Mouse (Mus musculus) ES-Bruce4 (cell line): Measurements from ENCODE around the gene Dynll2. TPM values are rescaled to one million over a fixed set of nuclear protein-coding genes. Genes with fewer than 3 reads are reported as not detected.

Experiments used
- H3K27ac ChIP-seq: 2 replicates; pipeline ENCODE4 v1.5.1; 2012; ENCODE audit warnings: low read length, inconsistent platforms; ENCODE audit not compliant: insufficient read depth
- H3K27me3 ChIP-seq: 2 replicates; pipeline ENCODE4 v1.6.1; 2012; ENCODE audit warnings: mild to moderate bottlenecking, low read length, inconsistent platforms; ENCODE audit not compliant: control insufficient read depth, poor library complexity, insufficient read depth, severe bottlenecking
- H3K36me3 ChIP-seq: 2 replicates; pipeline ENCODE4 v1.6.1; 2012; ENCODE audit warnings: inconsistent platforms, mild to moderate bottlenecking, low read length, moderate library complexity; ENCODE audit not compliant: control insufficient read depth, poor library complexity, insufficient read depth, severe bottlenecking
- H3K4me1 ChIP-seq: one replicate; pipeline ENCODE4 v1.8.1; 2011; ENCODE audit warnings: low read length; ENCODE audit not compliant: control insufficient read depth, insufficient read depth
- H3K4me3 ChIP-seq: 2 replicates; pipeline ENCODE4 v1.5.1; 2011; ENCODE audit warnings: low read depth, mild to moderate bottlenecking, low read length
- H3K9ac ChIP-seq: 2 replicates; pipeline ENCODE4 v1.6.1; 2012; ENCODE audit warnings: low read depth, mild to moderate bottlenecking, inconsistent platforms; ENCODE audit not compliant: poor library complexity, severe bottlenecking
- H3K9me3 ChIP-seq: replicated peaks from 2 replicates; pipeline ENCODE4 v1.6.1; 2012; ENCODE audit warnings: mild to moderate bottlenecking, low read length, inconsistent platforms; ENCODE audit not compliant: control insufficient read depth, poor library complexity, insufficient read depth, severe bottlenecking
- CTCF ChIP-seq: IDR thresholded peaks from one replicate; pipeline ENCODE4 v1.8.1; 2011; ENCODE audit warnings: low read depth, low read length
- EP300 ChIP-seq: IDR thresholded peaks from 2 replicates; pipeline ENCODE4 v1.6.1; 2011; ENCODE audit warnings: low read depth, low read length; ENCODE audit not compliant: insufficient read depth
- POLR2A ChIP-seq: IDR thresholded peaks from one replicate; pipeline ENCODE4 v1.8.1; 2011; ENCODE audit warnings: low read length; ENCODE audit not compliant: insufficient read depth
- polyA plus RNA-seq: library from polyadenylated mRNA; stranded (reverse); fragments of >200 nt; gene quantifications from 2 replicates; pipeline ENCODE4 v1.2.4, GENCODE M21; 2011; ENCODE audit warnings: low read depth; ENCODE audit not compliant: missing spikeins, insufficient read depth, insufficient read length

Dynll2 gene
- polyA plus RNA-seq, 1 experiment: 130 TPM

- Histone ChIP-seq H3K9ac (no peak overlapping the region), H3K9me3 (no peaks in the 10 kb centered on the region), H3K27ac (no peak overlapping the region), H3K36me3 (no peaks in the 10 kb centered on the region), H3K27me3 (no peaks in the 10 kb centered on the region), H3K4me3 (no peak overlapping the region), H3K4me1 (peaks cover 2% of the 10 kb centered on the region)
- no peak for TF ChIP-seq POLR2A
- no peak for TF ChIP-seq EP300
- no peak for TF ChIP-seq CTCF
These were observed 25.4 kb upstream of the Dynll2 start for GRCm38 (mm10) chr11:88012621-88013244.

DNA sequence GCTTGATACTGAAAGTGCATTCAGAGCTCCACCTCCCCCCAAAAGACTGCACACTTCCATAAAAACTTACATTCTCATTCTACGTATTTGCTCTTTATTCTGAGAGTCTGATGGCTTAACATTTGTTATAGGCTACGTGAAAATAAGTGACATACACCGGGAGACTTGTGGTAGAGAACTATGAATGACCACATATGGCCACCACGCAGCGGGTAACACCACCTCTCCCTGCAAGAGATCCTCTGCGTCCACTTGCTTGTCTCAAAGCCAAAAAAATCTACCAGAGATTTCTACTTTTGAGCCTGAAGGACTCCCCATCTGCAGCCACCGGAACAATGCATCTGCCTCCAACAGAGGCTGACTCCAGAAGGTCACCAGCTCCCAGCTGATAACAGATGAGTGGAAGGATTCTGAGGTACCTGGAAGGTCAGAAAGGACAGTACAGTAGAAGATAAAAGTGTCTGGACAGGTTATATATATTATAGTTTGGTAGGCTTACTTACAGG is 24.6 kb upstream of the Dynll2 start:
- no peak for TF ChIP-seq EP300
- no peak for TF ChIP-seq CTCF
- TF ChIP-seq POLR2A: no peak
- Histone ChIP-seq H3K27ac (no peak overlapping the region), H3K4me3 (no peak overlapping the region), H3K36me3 (no peaks in the 10 kb centered on the region), H3K9me3 (no peaks in the 10 kb centered on the region), H3K4me1 (peaks cover 2% of the 10 kb centered on the region), H3K27me3 (no peaks in the 10 kb centered on the region), H3K9ac (no peak overlapping the region)

- Histone ChIP-seq H3K9ac (no peak overlapping the region), H3K9me3 (no peaks in the 10 kb centered on the region), H3K27ac (no peak overlapping the region), H3K36me3 (no peaks in the 10 kb centered on the region), H3K4me3 (no peak overlapping the region), H3K27me3 (no peaks in the 10 kb centered on the region), H3K4me1 (peaks cover 2% of the 10 kb centered on the region)
- no peak for TF ChIP-seq CTCF
- no peak for TF ChIP-seq POLR2A
- no peak for TF ChIP-seq EP300
These were observed 24.0 kb upstream of the Dynll2 start for GRCm38 (mm10) chr11:88011208-88011913.

DNA sequence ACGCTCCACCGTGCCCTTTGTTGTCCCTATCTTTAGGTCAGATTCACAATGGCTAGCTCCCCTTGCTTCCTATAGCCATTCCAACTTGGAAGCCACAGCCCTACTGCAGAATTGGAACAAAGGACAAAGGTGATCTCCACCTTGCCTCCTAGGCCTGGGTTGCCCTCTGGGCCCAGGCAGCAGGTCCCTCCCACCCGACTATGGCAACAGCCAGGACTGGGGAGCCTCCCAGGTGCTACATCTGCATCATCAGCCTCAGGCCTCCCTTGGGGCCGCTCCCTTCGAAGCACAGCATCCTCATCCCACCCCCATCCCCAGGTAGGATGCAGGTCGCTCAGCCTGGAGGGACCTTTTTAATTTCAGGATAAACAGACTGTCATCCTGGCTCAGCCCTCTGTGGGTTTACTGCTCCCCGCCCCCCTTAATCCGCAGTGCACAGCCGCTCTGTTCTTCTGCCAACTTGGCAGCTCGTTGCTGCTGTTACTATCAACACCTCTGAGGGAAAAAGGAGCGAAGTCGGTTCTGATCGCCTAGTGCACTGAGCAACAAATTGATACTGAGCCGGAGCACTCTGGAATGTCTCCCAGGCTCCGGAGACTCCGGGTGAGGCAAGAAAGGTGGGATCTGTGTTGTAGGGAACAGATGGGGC is 22.3 kb upstream of the Dynll2 start:
- no peaks in the 10 kb centered on the region for H3K27me3 ChIP-seq
- H3K27ac ChIP-seq: no peak overlapping the region; the same call in 1 of the 2 replicates
- H3K36me3 ChIP-seq: no peaks in the 10 kb centered on the region
- no peaks in the 10 kb centered on the region for H3K9me3 ChIP-seq
- H3K9ac ChIP-seq: no peak overlapping the region
- no peaks in the 10 kb centered on the region for H3K4me1 ChIP-seq
- TF ChIP-seq EP300 (peak; percentile 84), CTCF (no peak)
- H3K4me3 ChIP-seq: no peak overlapping the region

GRCm38 (mm10) chr11:88008641-88009040 is 21.3 kb upstream of the Dynll2 start:
- Histone ChIP-seq H3K27me3 (no peaks in the 10 kb centered on the region), H3K4me3 (no peak overlapping the region), H3K9me3 (no peaks in the 10 kb centered on the region), H3K27ac (0 out of 2 replicates have a peak overlapping the region, but pooled peaks have one; percentile 22), H3K9ac (no peak overlapping the region), H3K4me1 (no peaks in the 10 kb centered on the region), H3K36me3 (no peaks in the 10 kb centered on the region)
- no peak for TF ChIP-seq EP300
- no peak for TF ChIP-seq POLR2A
- no peak for TF ChIP-seq CTCF

- no peaks in the 10 kb centered on the region; the same call in 1 of the 2 replicates for H3K9me3 ChIP-seq
- H3K27me3 ChIP-seq: no peaks in the 10 kb centered on the region
- no peak overlapping the region for H3K27ac ChIP-seq
- H3K9ac ChIP-seq: no peak overlapping the region
- no peaks in the 10 kb centered on the region for H3K4me1 ChIP-seq
- no peaks in the 10 kb centered on the region for H3K36me3 ChIP-seq
- no peak overlapping the region for H3K4me3 ChIP-seq
- no peak for TF ChIP-seq EP300
- no peak for TF ChIP-seq POLR2A
- no peak for TF ChIP-seq CTCF
These were observed 16.8 kb upstream of the Dynll2 start for GRCm38 (mm10) chr11:88004123-88004522.
